Mouse (Mus musculus) MN1 (cell line): Measurements from ENCODE around the gene Igsf11.

ENCODE experiments used
- DNase-seq: peaks from one replicate; pipeline ENCODE4 v3.0.0-alpha.2; 2016; ENCODE audit warnings: low spot score

Gene Igsf11

GRCm38 (mm10) chr16:38892371-38892770 lies at the start of gene Igsf11:
Igsf11 (plus strand) TSS chr16:38892671.
- DNase-seq, result no peak

- DNase-seq, result peak; percentile 41
Observed at GRCm38 (mm10) chr16:38858120-38858749, 34.2 kb upstream of the Igsf11 start.

- DNase-seq, result no peak
Observed at GRCm38 (mm10) chr16:38860548-38860947, 31.9 kb upstream of the Igsf11 start.

GRCm38 (mm10) chr16:38864358-38864757 lies 28.1 kb upstream of the Igsf11 start:
- DNase-seq, result no peak

GRCm38 (mm10) chr16:38873231-38873630 lies 19.2 kb upstream of the Igsf11 start:
- DNase-seq, result no peak

- no peak for DNase-seq
Observed at GRCm38 (mm10) chr16:38874481-38874880, 18.0 kb upstream of the Igsf11 start.

GRCm38 (mm10) chr16:38898816-38899425 lies 6.5 kb downstream of the Igsf11 start:
- DNase-seq, result no peak

GRCm38 (mm10) chr16:38900024-38900423 lies 7.6 kb downstream of the Igsf11 start:
- DNase-seq, result no peak

- DNase-seq, result no peak
Observed at GRCm38 (mm10) chr16:38902111-38902778, 9.8 kb downstream of the Igsf11 start.

- DNase-seq, result no peak
Observed at GRCm38 (mm10) chr16:38903020-38903419, 10.5 kb downstream of the Igsf11 start.

GRCm38 (mm10) chr16:38904202-38904601 lies 11.7 kb downstream of the Igsf11 start:
- no peak for DNase-seq

GRCm38 (mm10) chr16:38905911-38906310 lies 13.4 kb downstream of the Igsf11 start:
- no peak for DNase-seq

- DNase-seq, result no peak
Observed at GRCm38 (mm10) chr16:38908304-38908703, 15.8 kb downstream of the Igsf11 start.

- DNase-seq, result no peak
Observed at GRCm38 (mm10) chr16:38909506-38909905, 17.0 kb downstream of the Igsf11 start.

GRCm38 (mm10) chr16:38910088-38910487 lies 17.6 kb downstream of the Igsf11 start:
- no peak for DNase-seq

- DNase-seq, result no peak
Observed at GRCm38 (mm10) chr16:38915451-38915850, 23.0 kb downstream of the Igsf11 start.

GRCm38 (mm10) chr16:38916053-38916786 lies 23.7 kb downstream of the Igsf11 start:
- no peak for DNase-seq

GRCm38 (mm10) chr16:38916885-38917284 lies 24.4 kb downstream of the Igsf11 start:
- no peak for DNase-seq

- no peak for DNase-seq
Observed at GRCm38 (mm10) chr16:38918121-38918520, 25.6 kb downstream of the Igsf11 start.

- DNase-seq, result no peak
Observed at GRCm38 (mm10) chr16:38920488-38920887, 28.0 kb downstream of the Igsf11 start.

GRCm38 (mm10) chr16:38924940-38925339 lies 32.5 kb downstream of the Igsf11 start:
- no peak for DNase-seq

- DNase-seq, result no peak
Observed at GRCm38 (mm10) chr16:38928760-38929159, 36.3 kb downstream of the Igsf11 start.

- DNase-seq, result no peak
Observed at GRCm38 (mm10) chr16:38931519-38931918, 39.0 kb downstream of the Igsf11 start.
